Mouse (Mus musculus) central nervous system, embryonic 11.5 days (tissue): ENCODE results near the gene Med21. TPM values are rescaled to one million over a fixed set of nuclear protein-coding genes. Genes with fewer than 3 reads are reported as not detected.

Experiments
- polyA plus RNA-seq: library from polyadenylated mRNA; depleted of rRNA; stranded (reverse); fragments of >200 nt; gene quantifications from 2 replicates; pipeline ENCODE4 v1.2.3, GENCODE M21; 2012; rRNA removed

Gene Med21
- polyA plus RNA-seq = 51.2 and 115 TPM in 2 replicates

GRCm38 (mm10) chr6:146642276-146643183 is at the start of gene Med21, which contains the start of gene Tm7sf3:
Gene Med21 (plus strand): TSS chr6:146642547.
Gene Tm7sf3 (minus strand): TSS chr6:146642824.

Other genes with a start within 250 kb of the Med21 start
- gene Itpr2, start 140.3 kb upstream of the Med21 start, polyA plus RNA-seq = 1.3 and 1.8 TPM in 2 replicates
- 61.8 and 63.8 TPM in 2 replicates for gene Fgfr1op2, start 65.3 kb upstream of the Med21 start, polyA plus RNA-seq
- 87.7 and 146 TPM in 2 replicates for gene Ints13, start 64.7 kb upstream of the Med21 start, polyA plus RNA-seq
- 8.9 and 14.7 TPM in 2 replicates for gene Tm7sf3, start 277 bp downstream of the Med21 start, polyA plus RNA-seq
- 11.4 and 13.7 TPM in 2 replicates for gene Stk38l, start 82.4 kb downstream of the Med21 start, polyA plus RNA-seq
- 2.5 and 8.8 TPM in 2 replicates for gene Arntl2, start 153.5 kb downstream of the Med21 start, polyA plus RNA-seq
- gene Smco2, start 207.6 kb downstream of the Med21 start, polyA plus RNA-seq = not detected in 2 replicates
- 24.9 and 29.6 TPM in 2 replicates for gene Ppfibp1, start 245.9 kb downstream of the Med21 start, polyA plus RNA-seq